Mouse (Mus musculus): ENCODE results near the gene Pknox2. TPM values are rescaled to one million over a fixed set of nuclear protein-coding genes. Genes with fewer than 3 reads are reported as not detected.

Gene Pknox2
- polyA plus RNA-seq, 1 experiment from 2014 or later, result 18.4 TPM

GRCm38 (mm10) chr9:36950271-36951132, 196.7 kb downstream of the Pknox2 start:
- 7% methylated on average over 14 of the region's 14 CpGs for WGBS
- Histone ChIP-seq H3K4me1 (ENCODE audit: control insufficient read depth, insufficient read depth, low read length) (peaks cover 30% of the 10 kb centered on the region), H3K27ac (replicated peaks; ENCODE audit: low read depth, low read length) (peak overlapping the region; percentile 70), H3K9ac (replicated peaks; ENCODE audit: low read length) (no peak overlapping the region), H3K4me2 (ENCODE audit: low read length) (peak overlapping the region; percentile 3; the same call in 1 of the 2 replicates), H3K27me3 (ENCODE audit: control insufficient read depth, insufficient read depth, low read length) (no peaks in the 10 kb centered on the region), H3K4me3 (replicated peaks; ENCODE audit: low read depth, low read length) (no peak overlapping the region), H3K36me3 (ENCODE audit: control insufficient read depth, insufficient read depth, low read length) (no peaks in the 10 kb centered on the region; the same call in 1 of the 2 replicates), H3K9me3 (ENCODE audit: control insufficient read depth, low read length) (no peaks in the 10 kb centered on the region)
- DNase-seq (peak; percentile 83), ATAC-seq (ENCODE audit: low FRiP score, low TSS enrichment) (peak; percentile 89)

DNA sequence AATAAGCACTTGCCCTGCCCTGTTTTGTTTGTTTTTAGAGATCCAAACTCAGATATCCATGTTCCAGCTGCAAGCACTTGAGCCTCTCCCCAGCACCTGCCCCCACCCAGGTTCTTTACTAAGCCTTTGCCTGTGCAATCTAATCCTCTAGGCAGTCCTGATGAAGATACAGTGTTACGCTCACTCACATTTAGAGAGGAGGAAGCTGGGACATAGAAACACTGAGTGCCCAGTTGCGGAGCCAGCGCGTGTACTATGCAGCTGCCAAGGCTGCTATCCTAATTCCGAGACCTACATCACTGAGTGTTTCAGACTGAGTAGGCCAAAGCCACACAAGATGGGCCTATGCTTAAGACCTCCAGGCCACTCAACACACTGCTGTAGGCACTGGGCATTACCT, 199.0 kb downstream of the Pknox2 start:
- WGBS, result 85% methylated on average over 5 of the region's 5 CpGs
- no peak overlapping the region for H3K27ac ChIP-seq (replicated peaks; ENCODE audit: low read depth, low read length)
- peaks cover 30% of the 10 kb centered on the region for H3K4me1 ChIP-seq (ENCODE audit: control insufficient read depth, insufficient read depth, low read length)
- no peak overlapping the region for H3K9ac ChIP-seq (replicated peaks; ENCODE audit: low read length)
- H3K4me3 ChIP-seq (replicated peaks; ENCODE audit: low read depth, low read length), result no peak overlapping the region
- no peak for ATAC-seq (ENCODE audit: low FRiP score, low TSS enrichment)
- no peaks in the 10 kb centered on the region for H3K9me3 ChIP-seq (ENCODE audit: control insufficient read depth, low read length)
- no peaks in the 10 kb centered on the region for H3K36me3 ChIP-seq (ENCODE audit: control insufficient read depth, insufficient read depth, low read length)
- H3K27me3 ChIP-seq (ENCODE audit: control insufficient read depth, insufficient read depth, low read length), result no peaks in the 10 kb centered on the region
- no peak overlapping the region for H3K4me2 ChIP-seq (ENCODE audit: low read length)
- no peak for DNase-seq

GRCm38 (mm10) chr9:36947056-36947694, 200.0 kb downstream of the Pknox2 start:
- Histone ChIP-seq H3K4me3 (replicated peaks; ENCODE audit: low read depth, low read length) (no peak overlapping the region), H3K4me1 (ENCODE audit: control insufficient read depth, insufficient read depth, low read length) (peaks cover 30% of the 10 kb centered on the region), H3K36me3 (ENCODE audit: control insufficient read depth, insufficient read depth, low read length) (no peaks in the 10 kb centered on the region), H3K27ac (replicated peaks; ENCODE audit: low read depth, low read length) (no peak overlapping the region), H3K4me2 (ENCODE audit: low read length) (no peak overlapping the region), H3K9ac (replicated peaks; ENCODE audit: low read length) (no peak overlapping the region), H3K27me3 (ENCODE audit: control insufficient read depth, insufficient read depth, low read length) (no peaks in the 10 kb centered on the region), H3K9me3 (ENCODE audit: control insufficient read depth, low read length) (no peaks in the 10 kb centered on the region)
- 96% methylated on average over 5 of the region's 5 CpGs for WGBS
- DNase-seq (no peak), ATAC-seq (ENCODE audit: low FRiP score, low TSS enrichment) (no peak)

DNA sequence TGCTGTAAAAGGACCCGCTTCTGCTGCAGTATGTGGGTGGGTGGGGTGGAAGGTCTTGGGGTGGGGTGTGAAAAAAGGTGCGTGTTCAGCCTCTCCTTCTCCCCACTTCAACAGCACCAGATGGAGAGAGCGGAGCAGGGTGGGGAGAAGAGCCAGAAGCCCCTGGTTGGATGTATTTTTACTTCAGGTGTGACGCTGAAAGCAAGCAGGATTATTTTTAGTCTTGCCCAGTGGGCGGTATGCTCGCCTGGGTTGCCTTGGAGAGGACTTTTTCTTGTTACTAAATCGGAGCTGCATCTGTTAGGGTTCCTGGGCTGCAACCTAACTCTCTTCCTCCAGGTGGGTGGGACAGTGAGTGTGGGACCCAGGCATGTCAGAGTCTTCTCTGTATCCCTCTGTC, 202.4 kb downstream of the Pknox2 start:
- Histone ChIP-seq H3K9me3 (ENCODE audit: control insufficient read depth, low read length) (no peaks in the 10 kb centered on the region), H3K4me3 (replicated peaks; ENCODE audit: low read depth, low read length) (no peak overlapping the region), H3K36me3 (ENCODE audit: control insufficient read depth, insufficient read depth, low read length) (no peaks in the 10 kb centered on the region), H3K4me1 (ENCODE audit: control insufficient read depth, insufficient read depth, low read length) (peaks cover 27% of the 10 kb centered on the region), H3K4me2 (ENCODE audit: low read length) (no peak overlapping the region), H3K27me3 (ENCODE audit: control insufficient read depth, insufficient read depth, low read length) (no peaks in the 10 kb centered on the region), H3K9ac (replicated peaks; ENCODE audit: low read length) (no peak overlapping the region), H3K27ac (replicated peaks; ENCODE audit: low read depth, low read length) (no peak overlapping the region)
- no peak for ATAC-seq (ENCODE audit: low FRiP score, low TSS enrichment)
- DNase-seq, result no peak
- 70% methylated on average over 7 of the region's 7 CpGs for WGBS

- H3K27ac ChIP-seq (replicated peaks; ENCODE audit: low read depth, low read length), result no peak overlapping the region
- H3K36me3 ChIP-seq (ENCODE audit: control insufficient read depth, insufficient read depth, low read length), result no peaks in the 10 kb centered on the region
- no peak overlapping the region for H3K4me3 ChIP-seq (replicated peaks; ENCODE audit: low read depth, low read length)
- no peak overlapping the region for H3K4me2 ChIP-seq (ENCODE audit: low read length)
- ATAC-seq (ENCODE audit: low FRiP score, low TSS enrichment), result no peak
- peaks cover 34% of the 10 kb centered on the region for H3K4me1 ChIP-seq (ENCODE audit: control insufficient read depth, insufficient read depth, low read length)
- WGBS, result 92% methylated on average over 2 of the region's 2 CpGs
- no peak overlapping the region for H3K9ac ChIP-seq (replicated peaks; ENCODE audit: low read length)
- DNase-seq, result no peak
- H3K9me3 ChIP-seq (ENCODE audit: control insufficient read depth, low read length), result no peaks in the 10 kb centered on the region
- no peaks in the 10 kb centered on the region for H3K27me3 ChIP-seq (ENCODE audit: control insufficient read depth, insufficient read depth, low read length)
Measured at GRCm38 (mm10) chr9:36942561-36942960, 204.6 kb downstream of the Pknox2 start.

DNA sequence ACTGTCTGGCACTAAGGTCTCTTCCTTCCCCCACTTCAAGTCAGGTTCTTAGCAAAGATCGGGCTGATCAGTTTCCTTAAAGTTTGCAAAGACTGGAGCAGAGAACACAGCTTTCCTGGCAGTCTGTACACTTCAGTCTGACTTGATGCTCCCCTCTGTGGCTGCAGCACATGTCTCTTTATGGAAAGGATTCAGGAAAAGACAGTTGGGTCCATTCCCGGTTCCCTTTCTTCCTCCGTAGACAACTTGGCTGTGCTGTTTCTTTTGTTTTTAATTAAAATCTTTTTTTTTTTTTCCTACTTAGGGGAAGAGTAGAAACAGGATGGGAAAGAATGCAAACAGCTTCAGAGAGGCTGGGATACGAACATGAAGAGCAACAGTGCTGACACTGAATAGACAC, 205.1 kb downstream of the Pknox2 start:
- 85% methylated on average over 4 of the region's 4 CpGs for WGBS
- Histone ChIP-seq H3K4me3 (replicated peaks; ENCODE audit: low read depth, low read length) (no peak overlapping the region), H3K27me3 (ENCODE audit: control insufficient read depth, insufficient read depth, low read length) (no peaks in the 10 kb centered on the region), H3K36me3 (ENCODE audit: control insufficient read depth, insufficient read depth, low read length) (no peaks in the 10 kb centered on the region), H3K9me3 (ENCODE audit: control insufficient read depth, low read length) (no peaks in the 10 kb centered on the region), H3K4me2 (ENCODE audit: low read length) (no peak overlapping the region), H3K9ac (replicated peaks; ENCODE audit: low read length) (no peak overlapping the region), H3K4me1 (ENCODE audit: control insufficient read depth, insufficient read depth, low read length) (peaks cover 34% of the 10 kb centered on the region), H3K27ac (replicated peaks; ENCODE audit: low read depth, low read length) (no peak overlapping the region)
- ATAC-seq (ENCODE audit: low FRiP score, low TSS enrichment) (no peak), DNase-seq (no peak)

DNA sequence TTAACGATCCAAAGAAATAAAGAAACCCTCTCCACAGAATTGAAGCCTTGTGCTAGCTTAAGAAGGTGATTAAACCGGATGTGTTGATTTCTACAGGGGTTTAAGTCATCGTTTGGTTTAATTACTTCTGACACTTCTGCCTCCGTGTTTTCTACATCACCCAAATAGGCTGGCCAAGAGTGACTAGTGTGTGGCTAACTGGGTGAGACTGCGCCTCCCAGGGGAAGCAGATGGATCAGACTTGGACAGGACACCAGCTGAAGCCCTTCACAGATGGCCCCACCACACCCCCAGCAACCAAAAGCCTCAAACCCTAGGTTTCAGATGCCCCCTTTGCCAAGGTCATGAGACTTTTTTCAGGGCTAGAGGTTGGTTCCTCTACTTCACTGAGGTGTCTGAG, 205.6 kb downstream of the Pknox2 start:
- no peaks in the 10 kb centered on the region for H3K27me3 ChIP-seq (ENCODE audit: control insufficient read depth, insufficient read depth, low read length)
- H3K4me1 ChIP-seq (ENCODE audit: control insufficient read depth, insufficient read depth, low read length), result peaks cover 34% of the 10 kb centered on the region
- H3K9me3 ChIP-seq (ENCODE audit: control insufficient read depth, low read length), result no peaks in the 10 kb centered on the region
- WGBS, result 13% methylated on average over 5 of the region's 5 CpGs
- H3K36me3 ChIP-seq (ENCODE audit: control insufficient read depth, insufficient read depth, low read length), result no peaks in the 10 kb centered on the region
- no peak overlapping the region for H3K9ac ChIP-seq (replicated peaks; ENCODE audit: low read length)
- H3K4me3 ChIP-seq (replicated peaks; ENCODE audit: low read depth, low read length), result no peak overlapping the region
- DNase-seq (peak; percentile 36), ATAC-seq (ENCODE audit: low FRiP score, low TSS enrichment) (no peak)
- H3K4me2 ChIP-seq (ENCODE audit: low read length), result no peak overlapping the region
- H3K27ac ChIP-seq (replicated peaks; ENCODE audit: low read depth, low read length), result no peak overlapping the region

- 0 out of 2 replicates have a peak, but pooled peaks have one; percentile 21 for ATAC-seq (ENCODE audit: low FRiP score, low TSS enrichment)
- WGBS, result 44% methylated on average over 8 of the region's 8 CpGs
Measured at GRCm38 (mm10) chr9:36938601-36939078, 208.6 kb downstream of the Pknox2 start.

More at GRCm38 (mm10) chr9:36938601-36939078, 208.6 kb downstream of the Pknox2 start:
- DNase-seq, result peak; percentile 52
- Histone ChIP-seq H3K36me3 (ENCODE audit: control insufficient read depth, insufficient read depth, low read length) (no peaks in the 10 kb centered on the region), H3K27ac (replicated peaks; ENCODE audit: low read depth, low read length) (peak overlapping the region; percentile 60), H3K4me1 (ENCODE audit: control insufficient read depth, insufficient read depth, low read length) (peaks cover 40% of the 10 kb centered on the region), H3K4me2 (ENCODE audit: low read length) (no peak overlapping the region), H3K4me3 (replicated peaks; ENCODE audit: low read depth, low read length) (no peak overlapping the region), H3K27me3 (ENCODE audit: control insufficient read depth, insufficient read depth, low read length) (no peaks in the 10 kb centered on the region), H3K9me3 (ENCODE audit: control insufficient read depth, low read length) (no peaks in the 10 kb centered on the region), H3K9ac (replicated peaks; ENCODE audit: low read length) (no peak overlapping the region)

Data from midbrain, embryonic 14.5 days (tissue).